Mouse (Mus musculus): ENCODE results near the gene Id1. TPM values are rescaled to one million over a fixed set of nuclear protein-coding genes. Genes with fewer than 3 reads are reported as not detected.

The Id1 gene
- polyA plus RNA-seq, 1 experiment = 59.5 TPM

DNA sequence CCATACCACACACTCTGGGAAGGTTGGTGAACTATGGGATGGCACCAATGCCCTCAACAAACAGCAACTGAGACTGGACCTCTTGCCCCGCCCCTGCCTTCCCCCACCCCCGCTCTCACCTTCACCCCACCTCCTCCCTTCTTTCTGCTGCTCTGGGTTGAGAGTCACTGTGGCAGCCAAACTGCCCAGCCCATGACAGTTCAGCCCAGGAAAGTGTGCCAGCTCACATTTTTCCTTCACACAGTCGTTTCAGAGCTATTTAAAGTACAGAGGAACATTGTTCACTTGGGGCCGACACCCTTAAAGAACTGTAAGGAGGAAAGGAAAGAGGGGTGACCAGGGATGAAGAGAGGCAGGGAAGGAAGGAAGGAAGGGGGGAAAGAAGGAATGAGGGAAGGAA lies 22.3 kb downstream of the Id1 start:
- no peaks in the 10 kb centered on the region for H3K36me3 ChIP-seq (ENCODE audit: control insufficient read depth, insufficient read depth)
- H3K79me2 ChIP-seq (ENCODE audit: control insufficient read depth, insufficient read depth) = no peaks in the 10 kb centered on the region
- H3K4me3 ChIP-seq = no peak overlapping the region
- no peaks in the 10 kb centered on the region for H3K27me3 ChIP-seq (ENCODE audit: control insufficient read depth, insufficient read depth, insufficient read length)
- no peak for TF ChIP-seq POLR2AphosphoS2 (IDR thresholded peaks at IDR 0.05; ENCODE audit: insufficient read length, low read depth)
- TF ChIP-seq MYOD1 (IDR thresholded peaks at IDR 0.05; ENCODE audit: control insufficient read depth in 1 of 3, insufficient read length in 2 of 3, low read depth in 2 of 3) = no peak
- no peak for TF ChIP-seq MYOG (IDR thresholded peaks at IDR 0.05; ENCODE audit: control insufficient read depth in 1 of 3, insufficient read depth in 1 of 3, insufficient read length in 2 of 3, low read depth in 2 of 3)
- no peak for TF ChIP-seq POLR2A (IDR thresholded peaks at IDR 0.05; ENCODE audit: insufficient read length, low read depth)
- no peak for TF ChIP-seq SRF (IDR thresholded peaks at IDR 0.05; ENCODE audit: control insufficient read depth, insufficient read length, low read depth)
- no peak for TF ChIP-seq TCF3 (IDR thresholded peaks at IDR 0.05; ENCODE audit: insufficient read length, low read depth)
- no peak for TF ChIP-seq MAX (IDR thresholded peaks at IDR 0.05; ENCODE audit: low read depth)
- H3ac ChIP-seq (ENCODE audit: control insufficient read depth, insufficient read length) = no peak overlapping the region
- H3K4me2 ChIP-seq (ENCODE audit: low read depth) = no peak overlapping the region

GRCm38 (mm10) chr2:152763310-152763709 lies 27.3 kb downstream of the Id1 start:
- no peak overlapping the region for H3ac ChIP-seq (ENCODE audit: control insufficient read depth, insufficient read length)
- no peak overlapping the region for H3K4me3 ChIP-seq
- H3K36me3 ChIP-seq (ENCODE audit: control insufficient read depth, insufficient read depth) = no peaks in the 10 kb centered on the region
- TF ChIP-seq CEBPB (IDR thresholded peaks at IDR 0.05; ENCODE audit: insufficient read depth, poor library complexity, severe bottlenecking) (no peak), USF1 (IDR thresholded peaks at IDR 0.05; ENCODE audit: low read depth) (no peak), MYOG (IDR thresholded peaks at IDR 0.05; ENCODE audit: control insufficient read depth in 1 of 3, insufficient read depth in 1 of 3, insufficient read length in 2 of 3, low read depth in 2 of 3) (no peak), SRF (IDR thresholded peaks at IDR 0.05; ENCODE audit: control insufficient read depth, insufficient read length, low read depth) (no peak), TCF12 (IDR thresholded peaks at IDR 0.05; ENCODE audit: insufficient read depth, poor library complexity, severe bottlenecking) (no peak), TCF3 (IDR thresholded peaks at IDR 0.05; ENCODE audit: insufficient read length, low read depth) (no peak), MYOD1 (IDR thresholded peaks at IDR 0.05; ENCODE audit: control insufficient read depth in 1 of 3, insufficient read length in 2 of 3, low read depth in 2 of 3) (no peak), REST (IDR thresholded peaks at IDR 0.05; ENCODE audit: insufficient read depth, insufficient read length) (no peak), POLR2AphosphoS2 (IDR thresholded peaks at IDR 0.05; ENCODE audit: insufficient read length, low read depth) (no peak), MAX (IDR thresholded peaks at IDR 0.05; ENCODE audit: low read depth) (no peak), E2F4 (IDR thresholded peaks at IDR 0.05; ENCODE audit: insufficient read depth) (no peak), POLR2A (IDR thresholded peaks at IDR 0.05; ENCODE audit: insufficient read length, low read depth) (no peak)
- no peak overlapping the region for H3K4me2 ChIP-seq (ENCODE audit: low read depth)
- H3K27me3 ChIP-seq (ENCODE audit: control insufficient read depth, insufficient read depth, insufficient read length) = no peaks in the 10 kb centered on the region
- no peaks in the 10 kb centered on the region for H3K79me2 ChIP-seq (ENCODE audit: control insufficient read depth, insufficient read depth)

DNA sequence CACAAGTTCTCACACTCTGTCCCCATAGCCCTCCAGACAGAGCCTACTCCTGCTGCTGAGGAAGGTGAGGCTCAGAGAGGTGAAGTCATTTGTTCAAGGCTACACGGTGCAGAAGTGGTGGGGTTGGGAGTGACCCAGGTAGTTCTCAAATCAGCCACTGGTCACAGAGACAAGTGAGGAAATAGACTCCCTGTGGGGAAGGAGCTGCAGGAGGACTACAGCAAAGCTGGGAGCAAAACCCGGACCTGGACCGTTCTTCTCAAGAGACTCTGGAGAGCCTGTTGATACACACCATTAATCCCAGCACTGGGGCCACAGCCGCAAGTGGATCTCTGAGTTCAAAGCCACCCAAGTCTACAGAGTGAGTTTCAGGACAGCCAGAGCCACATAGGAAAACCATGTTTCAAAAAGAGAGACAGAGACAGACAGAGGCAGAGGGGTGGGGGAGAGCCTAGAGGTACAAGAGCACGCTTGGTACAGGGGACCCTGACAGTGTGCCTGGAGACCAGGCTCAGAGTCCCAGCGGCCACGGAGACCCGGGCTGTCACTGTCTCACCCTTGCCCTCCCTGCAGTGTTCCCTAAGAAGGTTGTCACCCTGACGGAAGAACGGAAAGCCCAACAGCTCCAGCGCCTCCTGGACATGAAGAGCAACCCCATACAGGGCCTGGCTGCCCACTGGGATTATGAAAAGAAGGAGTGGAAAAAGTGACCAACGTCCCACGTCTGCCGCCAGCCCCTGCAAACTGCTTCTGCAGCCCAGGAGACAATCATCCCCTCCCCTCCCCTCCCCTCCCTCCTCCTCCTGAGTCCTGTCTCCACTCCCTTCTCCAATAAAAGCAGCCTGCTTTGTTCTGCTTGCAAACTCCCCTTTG lies 28.4 kb downstream of the Id1 start:
- Histone ChIP-seq H3K79me2 (ENCODE audit: control insufficient read depth, insufficient read depth) (no peaks in the 10 kb centered on the region), H3K4me2 (ENCODE audit: low read depth) (no peak overlapping the region), H3ac (ENCODE audit: control insufficient read depth, insufficient read length) (no peak overlapping the region), H3K36me3 (ENCODE audit: control insufficient read depth, insufficient read depth) (no peaks in the 10 kb centered on the region), H3K27me3 (ENCODE audit: control insufficient read depth, insufficient read depth, insufficient read length) (no peaks in the 10 kb centered on the region), H3K4me3 (no peak overlapping the region)
- TF ChIP-seq E2F4 (IDR thresholded peaks at IDR 0.05; ENCODE audit: insufficient read depth) = no peak
- TF ChIP-seq MYOD1 (IDR thresholded peaks at IDR 0.05; ENCODE audit: control insufficient read depth in 1 of 3, insufficient read length in 2 of 3, low read depth in 2 of 3) = no peak
- TF ChIP-seq SRF (IDR thresholded peaks at IDR 0.05; ENCODE audit: control insufficient read depth, insufficient read length, low read depth) = no peak
- TF ChIP-seq POLR2AphosphoS2 (IDR thresholded peaks at IDR 0.05; ENCODE audit: insufficient read length, low read depth) = no peak

GRCm38 (mm10) chr2:152765045-152765674 lies 29.1 kb downstream of the Id1 start:
- H3K4me2 ChIP-seq (ENCODE audit: low read depth) = no peak overlapping the region
- TF ChIP-seq TCF3 (IDR thresholded peaks at IDR 0.05; ENCODE audit: insufficient read length, low read depth) (no peak), USF1 (IDR thresholded peaks at IDR 0.05; ENCODE audit: low read depth) (no peak), MAX (IDR thresholded peaks at IDR 0.05; ENCODE audit: low read depth) (no peak), POLR2A (IDR thresholded peaks at IDR 0.05; ENCODE audit: insufficient read length, low read depth) (no peak), E2F4 (IDR thresholded peaks at IDR 0.05; ENCODE audit: insufficient read depth) (no peak), POLR2AphosphoS2 (IDR thresholded peaks at IDR 0.05; ENCODE audit: insufficient read length, low read depth) (no peak), SRF (IDR thresholded peaks at IDR 0.05; ENCODE audit: control insufficient read depth, insufficient read length, low read depth) (no peak), MYOG (IDR thresholded peaks at IDR 0.05; ENCODE audit: control insufficient read depth in 1 of 3, insufficient read depth in 1 of 3, insufficient read length in 2 of 3, low read depth in 2 of 3) (no peak)
- no peaks in the 10 kb centered on the region for H3K27me3 ChIP-seq (ENCODE audit: control insufficient read depth, insufficient read depth, insufficient read length)
- H3ac ChIP-seq (ENCODE audit: control insufficient read depth, insufficient read length) = no peak overlapping the region
- H3K79me2 ChIP-seq (ENCODE audit: control insufficient read depth, insufficient read depth) = no peaks in the 10 kb centered on the region
- no peak overlapping the region for H3K4me3 ChIP-seq
- H3K36me3 ChIP-seq (ENCODE audit: control insufficient read depth, insufficient read depth) = no peaks in the 10 kb centered on the region

Data from myocyte (in vitro differentiated cells).